Mouse (Mus musculus): ENCODE measurements around the gene Dcbld2. TPM values are rescaled to one million over a fixed set of nuclear protein-coding genes. Genes with fewer than 3 reads are reported as not detected.

Gene Dcbld2
- polyA plus RNA-seq, 1 experiment from 2014 or later = 0.66 TPM

- H3K4me1 ChIP-seq (ENCODE audit: control insufficient read depth, low read depth, low read length) = peaks cover 5% of the 10 kb centered on the region; the same call in 1 of the 2 replicates
- no peak overlapping the region for H3K9ac ChIP-seq (ENCODE audit: low read depth, low read length)
- no peak overlapping the region for H3K27ac ChIP-seq (ENCODE audit: low read length)
- H3K36me3 ChIP-seq (ENCODE audit: control insufficient read depth, insufficient read depth) = no peaks in the 10 kb centered on the region
- no peaks in the 10 kb centered on the region for H3K9me3 ChIP-seq (replicated peaks; ENCODE audit: control insufficient read depth, low read length)
- H3K27me3 ChIP-seq (ENCODE audit: control insufficient read depth, insufficient read depth, low read depth, low read length) = peaks cover 19% of the 10 kb centered on the region
- no peak overlapping the region for H3K4me3 ChIP-seq (ENCODE audit: low read depth, low read length)
- H3K4me2 ChIP-seq (ENCODE audit: low read depth, low read length) = no peak overlapping the region
- ATAC-seq (ENCODE audit: low read depth) = no peak
- WGBS (ENCODE audit: insufficient replicate concordance) = 58% methylated on average over 7 of the region's 7 CpGs
Observed at GRCm38 (mm10) chr16:58404665-58405064, 3.6 kb upstream of the Dcbld2 start.

GRCm38 (mm10) chr16:58405271-58405670, 3.0 kb upstream of the Dcbld2 start:
- H3K4me3 ChIP-seq (ENCODE audit: low read depth, low read length) = no peak overlapping the region
- 69% methylated on average over 4 of the region's 4 CpGs for WGBS (ENCODE audit: insufficient replicate concordance)
- H3K27me3 ChIP-seq (ENCODE audit: control insufficient read depth, insufficient read depth, low read depth, low read length) = peaks cover 23% of the 10 kb centered on the region
- no peak overlapping the region for H3K4me2 ChIP-seq (ENCODE audit: low read depth, low read length)
- no peak for ATAC-seq (ENCODE audit: low read depth)
- no peaks in the 10 kb centered on the region for H3K9me3 ChIP-seq (replicated peaks; ENCODE audit: control insufficient read depth, low read length)
- H3K36me3 ChIP-seq (ENCODE audit: control insufficient read depth, insufficient read depth) = no peaks in the 10 kb centered on the region
- no peak overlapping the region for H3K9ac ChIP-seq (ENCODE audit: low read depth, low read length)
- peaks cover 5% of the 10 kb centered on the region; the same call in 1 of the 2 replicates for H3K4me1 ChIP-seq (ENCODE audit: control insufficient read depth, low read depth, low read length)
- no peak overlapping the region for H3K27ac ChIP-seq (ENCODE audit: low read length)

- Histone ChIP-seq H3K27me3 (ENCODE audit: control insufficient read depth, insufficient read depth, low read depth, low read length) (peaks cover 23% of the 10 kb centered on the region), H3K9me3 (replicated peaks; ENCODE audit: control insufficient read depth, low read length) (no peaks in the 10 kb centered on the region), H3K4me3 (ENCODE audit: low read depth, low read length) (peak overlapping the region; percentile 64), H3K36me3 (ENCODE audit: control insufficient read depth, insufficient read depth) (no peaks in the 10 kb centered on the region), H3K9ac (ENCODE audit: low read depth, low read length) (peak overlapping the region; percentile 72), H3K27ac (ENCODE audit: low read length) (no peak overlapping the region), H3K4me2 (ENCODE audit: low read depth, low read length) (peak overlapping the region; percentile 66), H3K4me1 (ENCODE audit: control insufficient read depth, low read depth, low read length) (peaks cover 5% of the 10 kb centered on the region; the same call in 1 of the 2 replicates)
- ATAC-seq (ENCODE audit: low read depth) = peak; percentile 33
- under 1% methylated on average over 61 of the region's 89 CpGs for WGBS (ENCODE audit: insufficient replicate concordance)
Observed at GRCm38 (mm10) chr16:58408487-58409281, 441 bp downstream of the Dcbld2 start.

GRCm38 (mm10) chr16:58409825-58410224, 1.6 kb downstream of the Dcbld2 start:
- H3K9me3 ChIP-seq (replicated peaks; ENCODE audit: control insufficient read depth, low read length) = no peaks in the 10 kb centered on the region
- 67% methylated on average over 7 of the region's 7 CpGs for WGBS (ENCODE audit: insufficient replicate concordance)
- no peak overlapping the region for H3K9ac ChIP-seq (ENCODE audit: low read depth, low read length)
- peaks cover 23% of the 10 kb centered on the region for H3K27me3 ChIP-seq (ENCODE audit: control insufficient read depth, insufficient read depth, low read depth, low read length)
- ATAC-seq (ENCODE audit: low read depth) = no peak
- H3K36me3 ChIP-seq (ENCODE audit: control insufficient read depth, insufficient read depth) = no peaks in the 10 kb centered on the region
- H3K4me3 ChIP-seq (ENCODE audit: low read depth, low read length) = peak overlapping the region; percentile 64
- peaks cover 5% of the 10 kb centered on the region; the same call in 1 of the 2 replicates for H3K4me1 ChIP-seq (ENCODE audit: control insufficient read depth, low read depth, low read length)
- peak overlapping the region; percentile 66 for H3K4me2 ChIP-seq (ENCODE audit: low read depth, low read length)
- H3K27ac ChIP-seq (ENCODE audit: low read length) = no peak overlapping the region

- 72% methylated on average over 4 of the region's 4 CpGs for WGBS (ENCODE audit: insufficient replicate concordance)
- peaks cover 2% of the 10 kb centered on the region for H3K27me3 ChIP-seq (ENCODE audit: control insufficient read depth, insufficient read depth, low read depth, low read length)
- H3K4me3 ChIP-seq (ENCODE audit: low read depth, low read length) = no peak overlapping the region
- no peaks in the 10 kb centered on the region for H3K36me3 ChIP-seq (ENCODE audit: control insufficient read depth, insufficient read depth)
- ATAC-seq (ENCODE audit: low read depth) = no peak
- H3K4me1 ChIP-seq (ENCODE audit: control insufficient read depth, low read depth, low read length) = no peaks in the 10 kb centered on the region
- no peak overlapping the region for H3K27ac ChIP-seq (ENCODE audit: low read length)
- no peak overlapping the region for H3K4me2 ChIP-seq (ENCODE audit: low read depth, low read length)
- no peak overlapping the region for H3K9ac ChIP-seq (ENCODE audit: low read depth, low read length)
- no peaks in the 10 kb centered on the region for H3K9me3 ChIP-seq (replicated peaks; ENCODE audit: control insufficient read depth, low read length)
Observed at GRCm38 (mm10) chr16:58414801-58415200, 6.6 kb downstream of the Dcbld2 start.

- no peaks in the 10 kb centered on the region for H3K9me3 ChIP-seq (replicated peaks; ENCODE audit: control insufficient read depth, low read length)
- no peak overlapping the region for H3K4me3 ChIP-seq (ENCODE audit: low read depth, low read length)
- no peak for ATAC-seq (ENCODE audit: low read depth)
- no peak overlapping the region for H3K4me2 ChIP-seq (ENCODE audit: low read depth, low read length)
- H3K4me1 ChIP-seq (ENCODE audit: control insufficient read depth, low read depth, low read length) = no peaks in the 10 kb centered on the region
- no peaks in the 10 kb centered on the region; the same call in 1 of the 2 replicates for H3K27me3 ChIP-seq (ENCODE audit: control insufficient read depth, insufficient read depth, low read depth, low read length)
- H3K9ac ChIP-seq (ENCODE audit: low read depth, low read length) = no peak overlapping the region
- 81% methylated on average over 2 of the region's 2 CpGs for WGBS (ENCODE audit: insufficient replicate concordance)
- H3K36me3 ChIP-seq (ENCODE audit: control insufficient read depth, insufficient read depth) = no peaks in the 10 kb centered on the region
- no peak overlapping the region for H3K27ac ChIP-seq (ENCODE audit: low read length)
Observed at GRCm38 (mm10) chr16:58415500-58415899, 7.3 kb downstream of the Dcbld2 start.

GRCm38 (mm10) chr16:58421696-58422354, 13.6 kb downstream of the Dcbld2 start:
- Histone ChIP-seq H3K4me3 (ENCODE audit: low read depth, low read length) (no peak overlapping the region), H3K4me2 (ENCODE audit: low read depth, low read length) (no peak overlapping the region), H3K9ac (ENCODE audit: low read depth, low read length) (no peak overlapping the region), H3K9me3 (replicated peaks; ENCODE audit: control insufficient read depth, low read length) (no peaks in the 10 kb centered on the region), H3K27me3 (ENCODE audit: control insufficient read depth, insufficient read depth, low read depth, low read length) (no peaks in the 10 kb centered on the region), H3K4me1 (ENCODE audit: control insufficient read depth, low read depth, low read length) (no peaks in the 10 kb centered on the region), H3K36me3 (ENCODE audit: control insufficient read depth, insufficient read depth) (no peaks in the 10 kb centered on the region), H3K27ac (ENCODE audit: low read length) (no peak overlapping the region)
- 56% methylated on average over 11 of the region's 11 CpGs for WGBS (ENCODE audit: insufficient replicate concordance)
- ATAC-seq (ENCODE audit: low read depth) = no peak

GRCm38 (mm10) chr16:58430246-58430645, 22.0 kb downstream of the Dcbld2 start:
- ATAC-seq (ENCODE audit: low read depth) = no peak
- H3K36me3 ChIP-seq (ENCODE audit: control insufficient read depth, insufficient read depth) = no peaks in the 10 kb centered on the region
- no peak overlapping the region for H3K9ac ChIP-seq (ENCODE audit: low read depth, low read length)
- H3K9me3 ChIP-seq (replicated peaks; ENCODE audit: control insufficient read depth, low read length) = no peaks in the 10 kb centered on the region
- no peaks in the 10 kb centered on the region; the same call in 1 of the 2 replicates for H3K4me1 ChIP-seq (ENCODE audit: control insufficient read depth, low read depth, low read length)
- no peaks in the 10 kb centered on the region for H3K27me3 ChIP-seq (ENCODE audit: control insufficient read depth, insufficient read depth, low read depth, low read length)
- H3K4me3 ChIP-seq (ENCODE audit: low read depth, low read length) = no peak overlapping the region
- WGBS (ENCODE audit: insufficient replicate concordance) = 61% methylated on average over 7 of the region's 7 CpGs
- no peak overlapping the region for H3K27ac ChIP-seq (ENCODE audit: low read length)
- H3K4me2 ChIP-seq (ENCODE audit: low read depth, low read length) = no peak overlapping the region

- 72% methylated on average over 1 of the region's 1 CpGs for WGBS (ENCODE audit: insufficient replicate concordance)
- H3K4me2 ChIP-seq (ENCODE audit: low read depth, low read length) = no peak overlapping the region
- H3K4me1 ChIP-seq (ENCODE audit: control insufficient read depth, low read depth, low read length) = no peaks in the 10 kb centered on the region; the same call in 1 of the 2 replicates
- no peak for ATAC-seq (ENCODE audit: low read depth)
- H3K27ac ChIP-seq (ENCODE audit: low read length) = no peak overlapping the region
- no peaks in the 10 kb centered on the region for H3K9me3 ChIP-seq (replicated peaks; ENCODE audit: control insufficient read depth, low read length)
- H3K9ac ChIP-seq (ENCODE audit: low read depth, low read length) = no peak overlapping the region
- H3K4me3 ChIP-seq (ENCODE audit: low read depth, low read length) = no peak overlapping the region
- no peaks in the 10 kb centered on the region for H3K27me3 ChIP-seq (ENCODE audit: control insufficient read depth, insufficient read depth, low read depth, low read length)
- H3K36me3 ChIP-seq (ENCODE audit: control insufficient read depth, insufficient read depth) = no peaks in the 10 kb centered on the region
Observed at GRCm38 (mm10) chr16:58432384-58432783, 24.1 kb downstream of the Dcbld2 start.
